Mouse (Mus musculus) left cerebral cortex, adult 2 months (tissue): Measurements from ENCODE around the gene Gm6121. TPM values are rescaled to one million over a fixed set of nuclear protein-coding genes. Genes with fewer than 3 reads are reported as not detected.
"Not testable (repeated sequence)": the region's sequence is repeated elsewhere in the genome, so short reads cannot be mapped to it uniquely, and the experiment has no call there.

ENCODE experiments used
- DNase-seq, 2 experiments: peaks; one replicate each; pipeline ENCODE4 v3.0.0; 2021 to 2022; ENCODE audit warnings: low spot score in 2 of 2, mixed read lengths in 1 of 2; ENCODE audit errors: extremely low spot score in 1 of 2
- H3K27ac ChIP-seq: fragments of 200-600 bp; 2 replicates; pipeline ENCODE4 v1.8.1; 2022
- H3K4me3 ChIP-seq: fragments of 200-600 bp; 2 replicates; pipeline ENCODE4 v1.8.1; 2022
- intact Hi-C: fragments of 180-260 bp; cut with DNase I; formaldehyde crosslinking; loops from one replicate; pipeline ENCODE4 v1.15.1; 2025
- long read RNA-seq, 2 experiments: library from polyadenylated mRNA; stranded (forward); transcript quantifications; one replicate each; pipeline ENCODE4 v2.0.0; 2021; ENCODE audit warnings: borderline mapping rate in 2 of 2
- total RNA-seq, 2 experiments: library from RNA; stranded (reverse); gene quantifications; 2 replicates each; pipeline ENCODE4 v1.2.3; 2021

Gm6121 gene
- total RNA-seq, result not detected
- long read RNA-seq, experiment 1, result 0 reads
- long read RNA-seq, experiment 2, result 0 reads

GRCm38 (mm10) chrX:26935597-26935996, at the start of gene Gm6121:
Gm6121 (minus strand) TSS chrX:26935697.
- DNase-seq, intact Hi-C loops, H3K4me3 ChIP-seq, H3K27ac ChIP-seq: not testable (repeated sequence)

Other genes with a start within 250 kb of the Gm6121 start
- not detected for gene Gm14525, start 233.1 kb downstream of the Gm6121 start, total RNA-seq